Mouse (Mus musculus): ENCODE data around the gene Dhh. TPM values are rescaled to one million over a fixed set of nuclear protein-coding genes. Genes with fewer than 3 reads are reported as not detected.
"Not testable (repeated sequence)": the region's sequence is repeated elsewhere in the genome, so short reads cannot be mapped to it uniquely, and the experiment has no call there.

Dhh gene
- 1.7 and 2.1 TPM in 2 replicates for polyA plus RNA-seq (2012; rRNA removed)

DNA sequence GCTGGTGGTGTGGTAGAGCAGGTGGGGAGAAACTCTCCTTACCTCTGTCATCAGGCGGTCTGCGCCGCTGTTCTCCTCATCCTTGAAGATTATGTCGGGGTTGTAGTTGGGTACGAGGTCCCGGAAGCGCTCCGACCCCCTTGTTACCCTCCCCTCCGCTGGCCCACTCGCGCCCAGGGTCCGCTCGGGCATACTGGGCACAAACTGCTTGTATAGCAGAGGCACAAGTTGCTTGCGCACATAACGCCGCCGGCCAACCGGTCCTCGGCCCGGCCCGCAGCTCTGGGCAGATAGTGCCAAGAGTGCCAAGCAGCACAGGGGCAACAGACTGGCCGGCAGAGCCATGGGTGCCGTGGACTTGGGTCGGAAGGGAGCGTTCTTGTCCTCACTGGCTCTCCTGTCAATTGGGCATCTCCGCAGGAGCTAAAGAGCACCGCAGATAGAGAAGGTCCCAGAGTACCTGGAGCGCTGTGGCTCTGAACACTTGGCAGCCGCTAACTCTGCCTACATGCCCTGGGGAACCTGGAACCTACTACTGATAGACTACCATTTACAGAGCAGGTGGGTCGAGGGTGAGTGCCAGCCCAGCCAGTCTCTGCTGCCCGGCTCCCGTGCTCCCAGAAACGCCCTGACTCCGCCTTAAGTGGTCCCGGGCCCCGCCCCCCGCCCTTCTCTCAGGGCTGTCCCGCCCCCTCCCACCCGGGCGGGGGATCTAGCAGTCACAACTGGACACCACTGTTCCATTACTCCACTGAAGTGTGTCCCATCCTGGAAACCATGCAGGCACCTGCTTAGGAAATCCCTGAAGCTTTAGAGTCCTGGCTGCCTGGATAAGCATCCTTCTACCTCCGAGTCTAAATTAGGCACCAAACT lies at the start of gene Dhh:
TSS of gene Dhh (minus strand) at position 613 of the 873 bp plus-strand sequence.
- no peak for DNase-seq (ENCODE audit: low read depth)

DNA sequence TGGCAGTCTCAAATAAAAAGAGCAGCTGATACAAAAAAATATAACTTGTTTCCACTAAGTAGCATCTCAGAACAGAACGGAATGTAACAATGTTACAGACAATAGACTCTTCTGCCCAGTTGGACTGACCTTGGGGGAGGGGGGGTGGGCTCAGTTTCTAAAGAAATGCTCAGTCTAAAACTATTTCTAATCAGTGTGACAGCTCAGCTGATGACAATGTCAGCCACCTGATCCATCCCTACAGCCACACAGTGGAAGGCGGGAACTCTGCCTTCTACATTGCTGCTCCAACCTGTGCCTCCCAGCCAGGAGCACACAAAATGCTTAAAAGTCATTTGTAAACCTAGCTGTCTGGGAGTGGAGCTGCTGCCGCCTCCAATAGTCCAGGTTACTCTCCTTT lies 49.5 kb upstream of the Dhh start:
- DNase-seq (ENCODE audit: low read depth), result no peak

DNA sequence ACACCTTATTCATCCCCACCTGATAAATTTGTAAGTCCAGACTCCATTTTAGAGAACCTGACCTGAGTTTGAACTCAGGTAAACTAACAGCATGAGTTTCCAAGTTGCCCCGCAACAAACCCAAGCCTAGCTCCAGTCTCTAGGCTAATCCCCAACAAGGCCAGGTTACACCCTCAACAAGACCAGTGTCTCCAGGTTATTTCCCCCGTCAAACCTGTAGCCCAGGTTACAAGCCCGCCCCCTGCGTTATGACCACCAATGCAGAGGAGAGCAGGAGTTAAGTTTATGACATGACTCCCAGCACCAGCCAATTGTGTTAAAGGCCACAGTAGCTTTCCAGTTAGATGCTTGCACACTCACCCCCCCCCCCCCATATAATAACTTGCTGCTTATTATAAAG lies 44.8 kb upstream of the Dhh start:
- no peak for DNase-seq (ENCODE audit: low read depth)

DNA sequence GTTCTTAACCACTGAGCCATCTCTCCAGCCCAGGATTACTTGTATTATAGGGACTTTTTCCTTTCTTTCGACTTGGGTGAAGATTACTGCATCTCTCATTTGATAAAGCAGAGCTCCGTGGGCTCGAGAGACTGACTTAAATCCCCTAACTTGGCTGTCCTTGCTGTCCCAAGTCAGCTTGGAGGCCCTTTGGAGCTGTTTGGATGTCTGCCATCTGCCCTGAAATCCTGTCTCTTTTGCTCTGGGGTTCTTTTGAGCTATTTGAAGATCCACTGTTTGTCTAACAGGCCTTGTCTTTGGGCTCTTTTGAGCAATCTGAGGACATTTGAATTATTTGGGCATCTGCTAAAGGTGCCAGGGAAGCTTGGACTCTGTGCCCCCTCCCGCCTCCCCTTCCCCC lies 43.7 kb upstream of the Dhh start:
- no peak for DNase-seq (ENCODE audit: low read depth)

DNA sequence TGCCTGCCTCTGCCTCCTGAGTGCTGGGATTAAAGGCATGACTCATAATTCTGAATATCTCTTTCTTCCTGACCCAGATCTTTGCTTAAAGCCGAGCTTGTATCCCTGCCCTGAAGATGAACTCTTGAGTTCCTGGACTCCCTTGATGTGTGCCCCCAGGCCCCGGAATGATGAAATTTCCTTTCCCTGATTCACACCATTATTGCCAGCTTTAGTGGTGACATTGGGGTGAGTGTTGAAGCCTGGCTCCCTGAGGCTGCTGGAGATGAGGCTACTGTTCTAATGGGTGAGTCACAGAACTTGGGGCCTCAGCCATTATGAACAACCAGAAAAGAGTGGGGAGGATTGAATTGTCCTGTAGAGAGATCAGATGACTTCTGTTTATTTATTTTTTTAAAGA lies 43.2 kb upstream of the Dhh start:
- no peak for DNase-seq (ENCODE audit: low read depth)

DNA sequence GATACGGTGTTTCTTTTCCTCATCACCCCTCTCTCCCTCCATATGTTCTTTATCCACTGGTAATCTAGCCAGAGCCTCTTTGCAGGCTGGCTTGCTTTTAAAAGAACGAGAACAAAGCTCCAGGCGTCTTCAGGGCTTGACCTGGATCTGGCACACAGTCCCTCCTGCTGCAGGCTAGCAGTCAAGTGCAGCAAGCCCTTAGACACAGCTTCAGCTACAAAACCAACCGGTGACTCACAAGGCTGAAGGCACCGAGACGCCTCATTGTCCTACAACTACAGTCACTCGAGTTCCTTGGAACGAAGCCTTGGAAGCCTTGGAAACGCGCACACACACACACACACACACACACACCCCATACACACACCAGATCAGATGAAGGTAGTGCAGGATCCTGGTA lies 42.5 kb upstream of the Dhh start:
- DNase-seq (ENCODE audit: low read depth), result no peak

DNA sequence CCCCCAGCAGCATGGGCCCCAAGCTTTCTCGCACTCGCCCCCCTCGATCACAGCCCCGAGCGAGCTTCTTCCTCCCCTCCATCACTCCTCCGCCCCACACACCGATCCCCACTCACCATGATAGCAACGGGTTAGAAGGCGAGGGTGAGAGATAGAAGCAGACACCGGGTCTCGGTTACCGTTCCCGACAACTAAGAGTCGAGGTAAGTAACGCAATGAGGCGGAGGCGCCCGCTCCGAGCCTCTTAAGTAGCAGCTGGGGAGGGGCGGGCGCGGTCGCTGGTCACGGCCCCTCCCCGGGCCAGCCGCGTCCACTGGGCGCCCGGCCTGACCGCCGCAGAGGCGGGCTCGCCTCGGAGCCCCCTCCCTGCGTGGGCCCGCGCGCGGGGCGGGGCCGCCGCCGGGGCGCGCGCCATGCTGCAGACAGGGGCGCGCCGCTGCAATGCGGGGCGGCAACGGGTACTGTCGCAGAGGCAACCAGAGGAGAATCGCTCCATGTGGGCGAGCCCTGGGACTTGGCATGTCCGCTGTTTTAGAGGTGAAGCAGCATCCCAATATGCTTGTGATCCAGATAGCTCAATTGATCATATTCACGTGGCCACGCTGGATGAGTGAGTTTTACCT lies 36.0 kb upstream of the Dhh start, which contains the start of gene Tuba1b:
TSS of gene Tuba1b (minus strand) at position 349 of the 623 bp plus-strand sequence.
- no peak for DNase-seq (ENCODE audit: low read depth)

DNA sequence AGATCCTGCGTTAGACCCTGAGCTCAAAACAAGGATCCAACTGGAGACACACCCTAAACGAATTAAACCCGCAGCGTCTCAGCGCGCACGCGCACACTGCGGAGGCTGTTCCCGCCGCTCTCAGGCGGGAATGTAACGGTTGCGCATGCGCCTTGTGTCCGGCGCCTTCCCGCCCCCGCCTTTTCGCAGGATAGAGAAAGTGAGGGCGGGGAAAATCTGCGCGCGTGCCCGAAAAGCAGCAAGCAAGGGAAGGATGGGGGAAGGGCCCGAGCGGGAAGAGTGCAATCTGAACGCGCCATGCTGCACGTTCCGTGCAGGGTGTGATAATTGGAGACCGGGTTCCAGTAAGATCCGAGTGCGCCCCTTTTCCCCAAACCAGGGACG lies 35.5 kb upstream of the Dhh start:
- DNase-seq (ENCODE audit: low read depth), result no peak

DNA sequence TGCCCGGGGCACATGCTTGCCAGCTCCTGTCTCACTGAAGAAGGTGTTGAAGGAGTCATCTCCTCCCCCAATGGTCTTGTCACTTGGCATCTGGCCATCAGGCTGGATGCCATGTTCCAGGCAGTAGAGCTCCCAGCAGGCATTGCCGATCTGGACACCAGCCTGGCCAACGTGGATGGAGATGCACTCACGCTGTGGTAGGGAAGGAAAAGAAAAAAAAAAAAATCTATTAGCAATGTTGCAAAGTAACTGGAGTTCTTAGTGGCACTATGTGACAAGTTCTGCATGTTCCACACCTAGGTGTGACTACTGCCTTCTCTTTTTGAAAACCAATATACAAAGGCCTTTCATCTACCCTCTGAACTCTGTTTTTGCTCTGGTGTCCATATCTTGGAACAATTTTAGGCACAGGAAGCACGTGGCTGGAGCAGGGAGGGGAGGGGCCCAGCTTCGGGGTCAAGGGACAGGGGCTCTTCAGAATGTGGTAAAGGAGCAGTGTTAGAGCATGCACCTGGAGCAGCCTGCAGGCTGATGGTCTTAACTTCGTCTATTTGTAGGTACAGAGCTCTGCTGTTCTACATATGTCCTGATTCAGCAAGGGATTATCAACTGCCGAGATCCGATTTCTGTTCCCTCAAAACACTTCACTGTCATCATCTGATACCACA lies 34.8 kb upstream of the Dhh start:
- DNase-seq (ENCODE audit: low read depth), result not testable (repeated sequence)

DNA sequence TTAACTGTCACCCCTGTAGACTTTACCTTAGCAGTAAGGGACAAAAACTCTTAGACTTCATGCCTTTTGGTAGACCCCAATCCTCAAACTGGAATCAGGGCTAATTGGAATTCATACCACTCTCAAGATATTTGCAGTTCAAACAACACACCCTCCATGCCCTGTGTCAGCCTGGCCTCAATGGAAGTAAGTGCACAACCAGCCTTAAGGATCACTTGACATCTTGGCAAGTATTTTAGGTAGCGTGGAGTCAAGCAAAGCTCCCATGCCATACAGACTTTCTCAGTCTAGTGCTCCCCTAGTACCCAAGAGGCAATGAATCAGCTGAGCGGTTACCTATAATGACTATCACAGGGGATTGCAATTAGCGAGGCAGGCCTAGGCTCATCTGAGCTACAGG lies 32.7 kb upstream of the Dhh start:
- DNase-seq (ENCODE audit: low read depth), result no peak

DNA sequence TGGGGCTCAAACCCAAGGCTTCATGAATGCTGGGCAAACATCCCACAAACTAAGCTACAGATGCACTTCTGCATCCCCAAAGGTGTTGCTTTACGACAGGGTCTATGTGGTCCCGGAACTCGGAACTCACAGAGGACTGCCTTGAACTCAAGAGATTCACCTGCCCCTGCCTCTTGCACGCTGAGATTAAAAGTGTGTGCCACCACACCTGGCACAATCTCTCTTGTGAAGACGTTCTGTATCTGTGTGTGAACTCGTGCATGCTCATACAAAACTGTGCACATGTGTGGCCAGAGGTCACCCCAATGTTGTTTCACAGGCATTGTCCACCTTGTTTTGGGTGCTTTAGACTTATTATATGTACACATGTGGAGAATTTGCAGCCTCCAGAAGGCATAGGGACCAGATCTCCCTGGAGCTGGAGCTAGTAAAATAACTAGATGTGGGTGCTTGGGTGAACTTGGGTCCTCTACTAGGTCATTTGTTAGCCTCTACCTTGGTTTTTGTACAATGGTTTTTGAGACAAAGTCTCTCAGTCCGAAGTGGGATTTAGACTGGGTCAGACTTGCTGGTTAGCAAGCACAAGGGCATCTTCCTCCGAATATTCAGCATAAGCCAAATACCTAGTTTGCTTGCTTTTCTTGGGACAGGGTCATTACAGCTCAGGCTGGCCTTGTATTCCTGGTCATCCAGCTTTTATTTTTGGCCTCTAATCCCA lies 31.8 kb upstream of the Dhh start:
- no peak for DNase-seq (ENCODE audit: low read depth)

DNA sequence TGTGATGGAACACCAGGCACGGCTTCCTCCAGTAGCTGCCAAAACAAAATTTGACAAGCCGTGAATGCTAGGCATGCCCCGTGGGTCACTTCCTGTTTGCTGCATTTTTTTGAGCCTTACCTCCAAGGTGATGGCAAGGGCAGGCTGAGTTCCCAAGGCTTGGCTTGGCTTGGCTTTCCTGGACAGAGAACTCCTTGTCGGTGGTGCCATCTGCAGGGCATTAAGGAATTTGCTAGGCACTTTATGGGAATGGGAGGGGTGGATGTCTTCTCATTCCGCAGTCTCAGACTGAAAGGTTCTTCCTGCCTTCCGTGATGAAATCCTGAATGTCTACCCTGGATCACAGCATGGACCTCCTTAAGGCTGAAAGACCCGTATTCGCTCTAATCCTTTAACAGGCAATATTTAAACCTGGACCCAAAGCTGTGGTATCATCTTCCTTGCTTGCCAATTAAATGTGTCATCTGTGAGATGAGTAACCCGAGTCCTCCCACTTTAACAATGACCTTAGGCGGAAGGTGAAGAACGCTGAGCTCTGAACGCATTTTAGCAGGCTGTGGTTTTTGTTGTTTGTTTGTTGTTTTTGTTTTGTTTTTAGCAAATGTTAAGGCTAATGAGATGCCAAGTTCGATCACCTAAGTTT lies 30.4 kb upstream of the Dhh start:
- no peak for DNase-seq (ENCODE audit: low read depth)

DNA sequence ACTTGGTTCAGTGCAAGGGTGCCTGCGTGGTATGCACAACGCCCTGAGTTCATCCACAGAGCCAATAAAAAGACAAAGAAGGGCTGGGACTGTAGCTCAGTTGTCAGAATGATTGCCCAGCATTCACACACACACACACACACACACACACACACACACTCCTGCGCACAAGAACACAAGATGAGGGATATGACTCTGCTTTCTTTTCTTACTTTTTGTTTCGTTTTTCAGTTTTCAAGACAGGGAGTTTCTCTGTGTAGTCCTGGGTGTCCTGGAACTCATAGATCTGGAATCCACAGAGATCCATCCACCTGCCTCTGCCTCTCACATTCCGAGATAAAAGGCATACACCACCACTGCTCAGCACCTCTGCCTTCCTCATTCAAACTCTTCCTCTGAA lies 29.2 kb upstream of the Dhh start:
- no peak for DNase-seq (ENCODE audit: low read depth)

DNA sequence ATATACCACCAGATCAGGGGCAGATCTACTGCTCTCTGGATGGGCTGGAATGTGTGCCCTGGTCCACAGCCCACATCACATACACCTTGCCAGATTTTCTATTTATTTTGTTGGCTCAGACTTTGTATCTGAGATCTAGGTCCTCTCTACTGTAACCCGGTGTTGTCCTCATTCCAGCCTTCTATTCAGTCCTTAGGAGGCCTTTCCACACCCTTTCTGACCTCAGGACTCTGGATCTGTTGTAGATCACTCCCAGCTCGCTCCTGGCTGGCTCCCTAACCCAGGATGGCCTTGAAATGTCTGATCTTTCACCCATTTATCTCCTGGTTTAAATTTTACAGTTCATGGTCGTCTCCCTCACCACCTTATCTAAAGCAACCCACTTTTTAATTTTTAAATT lies 26.3 kb upstream of the Dhh start:
- DNase-seq (ENCODE audit: low read depth), result no peak

DNA sequence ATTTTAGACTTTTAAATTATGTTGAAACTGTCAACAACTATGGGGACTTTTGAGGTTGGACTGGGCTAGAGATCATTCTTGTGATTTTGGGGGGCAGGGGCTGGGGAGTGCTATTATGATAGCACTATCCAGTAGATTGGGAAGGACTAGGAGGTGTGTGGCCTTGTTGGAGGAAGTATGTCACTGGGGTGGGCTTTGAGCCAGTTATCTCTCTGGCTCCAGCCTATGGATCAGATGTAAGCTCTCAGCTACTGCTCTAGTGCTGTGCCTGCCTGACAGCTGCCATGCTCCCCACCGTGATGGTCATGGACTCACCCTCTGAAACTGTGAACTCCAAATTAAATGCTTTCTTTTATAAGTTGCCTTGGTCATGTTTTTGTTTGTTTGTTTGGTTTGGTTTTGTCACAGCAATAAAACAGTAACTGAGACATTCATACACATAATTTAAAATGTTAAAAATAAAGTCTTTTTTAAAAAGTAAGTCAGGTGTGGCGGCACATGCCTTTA lies 24.7 kb upstream of the Dhh start:
- no peak for DNase-seq (ENCODE audit: low read depth)

DNA sequence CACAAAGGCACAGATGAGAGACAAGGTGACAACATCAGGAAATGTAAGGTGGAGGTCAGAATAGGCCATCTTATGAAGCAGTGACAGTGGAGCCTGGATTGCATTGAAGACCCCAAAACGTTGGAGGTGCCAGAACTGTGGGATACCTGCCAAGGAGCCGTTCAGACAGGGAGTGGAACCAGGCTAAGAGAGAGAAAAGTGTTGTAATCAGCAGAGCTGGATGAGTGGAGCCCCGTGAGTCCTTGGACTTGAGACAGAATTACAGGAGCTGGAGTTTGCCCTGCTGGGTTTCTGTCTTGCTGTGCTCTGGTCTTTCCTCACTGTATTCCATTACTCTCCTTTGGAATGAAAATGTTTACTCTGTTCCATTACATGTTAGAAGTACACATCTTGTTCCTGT lies 24.2 kb upstream of the Dhh start:
- DNase-seq (ENCODE audit: low read depth), result no peak

DNA sequence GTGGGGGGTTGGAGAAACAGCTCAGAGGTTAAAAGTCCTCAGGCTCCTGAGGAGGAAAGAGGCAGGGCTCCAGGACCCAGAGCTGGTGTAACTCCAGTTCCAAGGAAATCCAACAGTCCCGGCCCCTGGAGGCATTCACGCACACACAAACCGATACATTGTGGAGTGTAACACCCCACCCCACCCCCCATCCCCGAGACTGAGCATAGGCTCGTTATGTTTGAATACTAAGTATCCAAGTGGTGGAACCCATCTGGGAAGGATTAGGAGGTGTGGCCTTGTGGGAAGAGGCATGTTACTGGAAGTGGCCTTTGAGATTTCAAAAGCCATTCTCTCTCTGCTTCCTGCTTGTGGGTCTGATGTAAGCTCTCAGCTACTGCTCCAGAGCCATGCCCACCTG lies 23.2 kb upstream of the Dhh start:
- DNase-seq (ENCODE audit: low read depth), result no peak

DNA sequence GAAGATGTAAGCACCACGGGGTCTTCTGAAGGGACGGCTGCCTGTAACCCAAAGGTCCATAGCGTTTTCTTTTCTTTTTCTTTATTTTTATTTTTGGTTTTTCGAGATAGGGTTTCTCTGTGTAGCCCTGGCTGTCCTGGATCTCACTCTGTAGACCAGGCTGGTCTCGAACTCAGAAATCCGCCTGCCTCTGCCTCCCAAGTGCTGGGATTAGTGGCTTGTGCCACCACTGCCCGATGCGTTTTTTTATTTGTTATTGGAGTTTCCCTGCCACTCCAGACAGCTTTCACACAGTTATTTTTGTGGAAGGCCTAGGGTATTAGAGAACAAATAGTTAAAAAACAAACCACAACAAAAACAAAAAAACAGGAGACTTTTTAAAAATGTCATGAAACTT lies 20.2 kb upstream of the Dhh start:
- not testable (repeated sequence) for DNase-seq (ENCODE audit: low read depth)

DNA sequence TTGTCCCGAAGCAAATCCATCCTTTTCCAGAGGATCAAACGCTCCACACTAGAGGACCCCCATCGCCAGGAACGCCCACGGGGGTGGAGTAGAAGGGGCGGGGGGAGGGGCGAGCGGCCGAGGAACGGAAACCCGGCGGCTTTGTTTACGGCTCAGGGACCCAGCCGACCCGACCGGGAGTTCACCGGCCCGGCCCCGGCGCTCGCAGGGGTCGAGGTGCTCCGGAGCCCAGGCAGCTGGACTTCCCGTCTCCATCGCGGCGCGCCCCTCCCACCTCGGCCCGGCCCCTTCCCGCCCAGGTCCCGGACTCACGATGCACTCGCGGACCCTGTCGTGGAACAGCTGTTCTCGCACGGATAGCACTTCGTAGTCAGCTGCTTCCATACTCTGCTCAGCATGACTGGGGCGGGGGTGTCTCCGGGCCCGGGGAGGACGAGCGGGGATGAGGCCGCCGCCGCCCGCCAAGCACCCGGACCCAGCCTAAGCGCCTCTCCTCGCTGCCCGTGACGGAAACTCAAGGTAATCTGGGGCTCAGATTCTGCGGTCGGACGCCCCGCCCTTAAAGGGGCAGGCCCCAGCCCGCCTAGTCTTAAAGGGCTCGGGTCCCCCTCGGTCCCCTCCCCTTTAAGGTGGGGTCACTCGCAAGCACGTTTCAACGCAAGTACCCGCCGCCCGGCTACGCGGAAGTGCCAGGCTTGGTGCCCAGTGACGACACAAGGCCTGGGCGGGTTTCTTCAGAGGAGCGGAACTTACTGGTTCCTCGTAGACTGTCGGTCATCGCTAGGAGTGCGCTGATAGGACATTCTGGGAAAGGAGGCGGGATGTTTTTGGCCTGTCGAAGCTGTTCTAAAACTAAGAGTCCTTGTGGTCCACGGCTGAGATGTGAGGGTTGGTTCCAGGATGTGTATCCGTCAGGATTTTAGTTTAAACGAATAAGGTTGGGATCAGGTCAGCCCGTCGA lies 19.5 kb upstream of the Dhh start, which contains the start of gene Lmbr1l:
TSS of gene Lmbr1l (minus strand) at position 694 of the 961 bp plus-strand sequence.
- DNase-seq (ENCODE audit: low read depth), result peak; percentile 97

DNA sequence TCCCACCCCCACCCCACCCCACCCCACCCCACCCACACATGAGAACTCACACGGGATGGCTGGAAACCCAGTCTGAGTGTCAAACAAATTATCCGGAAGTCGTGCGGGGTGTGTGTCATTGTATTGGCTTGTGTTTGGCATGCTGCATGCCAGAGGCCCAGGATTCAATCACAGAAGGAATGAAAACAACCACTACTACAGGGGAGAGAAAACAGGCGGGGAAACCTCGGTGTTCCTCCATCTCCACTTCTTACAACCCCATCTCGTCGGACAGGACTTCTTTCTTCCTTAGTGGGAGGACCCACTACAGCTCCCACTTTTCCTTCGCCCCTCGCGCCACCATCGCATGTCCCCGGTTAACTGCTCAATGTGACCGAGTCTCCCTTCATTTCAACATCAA lies 18.8 kb upstream of the Dhh start:
- DNase-seq (ENCODE audit: low read depth), result no peak

Data from gonadal fat pad, adult 2 months (tissue).